Mouse (Mus musculus) lung, postnatal 10 days (tissue): ENCODE results near the gene Abcb1a.
"Not testable (repeated sequence)": the region's sequence is repeated elsewhere in the genome, so short reads cannot be mapped to it uniquely, and the experiment has no call there.

ENCODE experiments used
- DNase-seq: peaks from one replicate; pipeline ENCODE4 v3.0.0; 2021

The Abcb1a gene

GRCm38 (mm10) chr5:8732639-8733038 lies 72.8 kb downstream of the Abcb1a start:
- no peak for DNase-seq

GRCm38 (mm10) chr5:8733307-8733706 lies 73.4 kb downstream of the Abcb1a start:
- not testable (repeated sequence) for DNase-seq

GRCm38 (mm10) chr5:8736389-8736788 lies 76.5 kb downstream of the Abcb1a start:
- no peak for DNase-seq

GRCm38 (mm10) chr5:8737062-8737461 lies 77.2 kb downstream of the Abcb1a start:
- no peak for DNase-seq

GRCm38 (mm10) chr5:8747244-8747643 lies 87.4 kb downstream of the Abcb1a start:
- DNase-seq = not testable (repeated sequence)

- no peak for DNase-seq
Measured at GRCm38 (mm10) chr5:8772866-8773265, 113.0 kb downstream of the Abcb1a start.

GRCm38 (mm10) chr5:8778311-8778710 lies 118.4 kb downstream of the Abcb1a start:
- DNase-seq = no peak

- no peak for DNase-seq
Measured at GRCm38 (mm10) chr5:8778751-8779150, 118.9 kb downstream of the Abcb1a start.

- no peak for DNase-seq
Measured at GRCm38 (mm10) chr5:8792281-8792680, 132.4 kb downstream of the Abcb1a start.
